Mouse (Mus musculus): ENCODE measurements around the gene Gm21760.
"Not testable (repeated sequence)": the region's sequence is repeated elsewhere in the genome, so short reads cannot be mapped to it uniquely, and the experiment has no call there.

Gm21760 gene

GRCm38 (mm10) chrY:80133479-80133878 lies at the start of gene Gm21760:
Gene Gm21760, plus strand, starts transcription at chrY:80133779.
- DNase-seq, result not testable (repeated sequence)
